Mouse (Mus musculus) v-Abl transformed pro-B cells (cell line): ENCODE measurements around the gene Stxbp5l.
"Not testable (repeated sequence)": the region's sequence is repeated elsewhere in the genome, so short reads cannot be mapped to it uniquely, and the experiment has no call there.

ENCODE experiments used
- in situ Hi-C, 2 experiments: fragments of 400-800 bp; cut with MboI; formaldehyde crosslinking; loops; one replicate each; pipeline ENCODE4 v1.15.1; 2025; ENCODE audit not compliant: unreplicated experiment in 2 of 2

Gene Stxbp5l

DNA sequence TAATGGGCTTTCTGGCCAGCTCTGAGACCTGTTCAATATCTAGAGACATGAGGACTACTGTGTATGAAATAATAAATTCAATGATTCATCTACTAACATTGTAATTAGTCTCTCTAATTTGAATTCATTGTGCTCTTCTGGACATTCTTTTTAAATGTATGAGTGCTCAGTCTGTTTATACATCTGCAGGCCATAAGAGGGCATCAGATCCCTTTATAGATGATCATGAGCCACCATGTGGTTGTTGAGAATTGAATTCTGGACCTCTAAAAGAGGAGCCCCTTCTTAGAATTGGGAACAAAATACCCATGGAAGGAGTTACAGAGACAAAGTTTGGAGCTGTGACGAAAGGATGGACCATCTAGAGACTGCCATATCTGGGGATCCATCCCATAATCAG is 92.2 kb downstream of the Stxbp5l start:
- in situ Hi-C loops: loop anchor here in 1 of 2 experiments (5.0 kb wide), 1 partner anchor 390 kb away; no protein-coding TSS in a partner anchor

DNA sequence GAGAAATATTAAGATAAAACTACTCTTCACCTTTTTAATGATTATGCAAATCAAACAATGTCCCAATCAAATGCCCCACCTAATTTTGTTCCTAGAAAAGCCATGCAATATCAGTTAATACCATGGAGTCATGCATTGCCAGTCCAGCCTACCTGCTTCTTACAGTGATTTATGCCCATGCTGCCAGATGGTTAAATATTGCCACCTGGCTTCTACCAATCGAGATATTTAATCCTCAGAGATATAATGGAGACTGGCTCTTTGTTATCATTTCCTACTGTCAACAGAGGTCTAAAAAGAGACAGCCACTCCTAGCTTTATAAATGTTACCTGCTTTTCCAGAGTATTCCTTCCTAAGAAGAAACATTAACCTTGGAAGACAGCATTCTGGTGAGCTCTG is 104.6 kb downstream of the Stxbp5l start:
- in situ Hi-C loops: no loop called here

DNA sequence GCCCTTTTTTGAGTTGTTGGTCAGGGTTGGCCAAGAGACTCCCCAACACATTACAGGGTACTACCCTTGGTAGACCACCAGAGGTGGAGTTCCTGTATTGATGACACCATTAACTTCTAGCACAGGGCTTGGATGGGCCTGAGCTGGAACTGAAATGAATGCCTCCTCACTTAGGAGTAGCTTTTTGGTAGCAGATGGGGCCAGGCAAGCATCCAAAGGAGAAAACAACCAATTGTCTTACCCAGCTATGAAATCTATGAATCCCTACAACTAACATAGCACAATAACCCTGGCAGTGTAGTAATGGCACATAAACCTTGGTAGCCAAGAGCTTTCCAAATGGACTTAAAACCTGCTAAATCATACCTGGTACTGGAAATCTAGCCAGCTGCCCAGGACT is 111.1 kb downstream of the Stxbp5l start:
- in situ Hi-C loops: no loop called here

DNA sequence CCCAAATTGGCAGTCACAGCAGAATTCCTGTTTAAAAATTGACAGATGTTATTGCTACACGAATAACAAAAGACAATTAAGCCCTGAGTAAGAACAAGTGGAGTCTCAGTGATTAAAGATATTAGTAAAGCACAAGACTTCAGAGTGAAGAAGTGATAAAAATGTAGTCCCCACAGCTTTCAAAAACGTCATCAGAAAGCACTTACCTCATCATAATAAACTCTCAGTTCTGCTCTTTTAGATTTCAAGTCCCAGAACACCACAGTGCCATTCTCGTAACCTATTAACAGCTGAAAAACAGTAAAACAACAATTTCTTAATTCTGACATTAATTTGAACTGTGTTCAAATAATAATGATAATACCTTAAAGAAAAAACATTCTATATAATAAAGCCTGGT is 123.1 kb downstream of the Stxbp5l start:
- in situ Hi-C loops: no loop called here

- in situ Hi-C loops: no loop called here
Observed at GRCm38 (mm10) chr16:37219151-37219550, 165.6 kb downstream of the Stxbp5l start.

DNA sequence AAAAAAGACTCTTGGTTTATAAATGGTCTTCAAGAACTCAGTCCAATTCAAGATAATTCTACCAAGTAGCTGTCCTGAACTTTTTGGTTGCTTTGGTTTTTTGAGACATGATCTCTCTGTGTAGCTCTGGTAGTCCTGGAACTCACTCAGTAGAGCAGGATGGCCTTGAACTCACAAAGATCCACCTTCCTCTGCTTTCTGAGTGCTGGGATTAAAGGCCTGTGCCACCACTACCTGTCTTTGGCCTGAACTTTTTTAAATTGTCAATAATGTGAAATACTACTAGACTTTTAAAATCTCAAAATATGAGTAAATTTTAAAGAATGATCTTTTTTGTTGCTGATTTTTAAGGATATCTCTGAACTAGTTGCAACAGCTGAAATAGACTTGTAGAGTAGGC is 176.0 kb downstream of the Stxbp5l start:
- in situ Hi-C loops: no loop called here

DNA sequence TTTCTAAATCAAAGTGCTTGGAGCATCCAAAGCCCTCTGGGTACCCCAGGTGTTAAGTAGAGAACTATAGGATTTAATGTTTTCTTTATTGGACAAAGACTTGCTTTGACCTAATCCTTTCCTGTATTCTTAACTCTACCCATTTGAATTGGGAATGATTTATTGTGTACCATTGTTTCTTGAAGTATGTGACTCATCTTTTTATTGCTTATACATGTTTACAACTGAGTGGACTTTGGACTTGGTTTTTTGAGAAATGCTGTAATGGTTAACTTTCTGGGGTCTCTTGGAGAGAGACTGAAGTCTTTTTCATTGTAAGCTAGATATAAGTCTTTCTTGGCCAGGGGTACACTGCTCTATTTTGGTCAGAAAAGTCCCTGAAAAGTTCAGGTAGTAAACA is 190.6 kb downstream of the Stxbp5l start:
- in situ Hi-C loops: no loop called here

DNA sequence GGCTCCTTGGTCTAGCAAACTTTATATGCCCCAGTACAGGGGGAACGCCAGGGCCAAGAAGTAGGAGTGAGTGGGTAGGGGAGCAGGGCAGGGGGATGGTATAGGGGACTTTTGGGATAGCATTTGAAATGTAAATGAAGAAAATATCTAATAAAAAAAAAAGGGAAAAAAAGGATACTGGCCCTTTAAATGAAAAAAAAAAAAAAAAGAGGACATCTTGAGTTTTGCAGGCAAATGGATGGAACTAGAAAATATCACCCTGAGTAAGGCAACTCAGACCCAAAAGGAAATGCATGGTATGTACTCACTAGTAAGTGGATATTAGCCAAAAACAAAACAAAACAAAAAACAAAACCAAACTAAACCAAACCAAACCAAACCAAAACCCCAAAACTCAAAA is 259.6 kb downstream of the Stxbp5l start:
- in situ Hi-C loops: not testable (repeated sequence)

DNA sequence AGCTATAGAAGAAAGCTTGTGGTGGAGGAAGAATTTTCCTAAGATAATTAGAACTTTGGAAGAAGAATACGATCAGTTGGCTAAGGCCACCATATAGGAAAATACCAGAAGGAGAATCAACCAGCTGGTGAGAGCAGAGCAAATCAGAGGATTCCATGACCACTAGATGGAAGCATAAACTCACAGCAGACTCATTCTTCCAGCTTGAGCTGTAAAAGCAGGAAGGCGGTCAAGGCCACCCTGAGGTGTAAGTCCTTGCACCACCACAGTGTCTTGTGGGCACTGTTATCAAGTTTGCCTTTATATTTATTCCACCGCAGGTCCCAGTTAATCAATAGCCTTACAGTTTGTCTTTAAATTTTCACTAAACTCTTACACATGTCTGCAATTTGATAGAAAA is 275.5 kb downstream of the Stxbp5l start:
- in situ Hi-C loops: loop anchor here (5.0 kb wide), 3 partner anchors 568 to 838 kb away; no protein-coding TSS in a partner anchor

DNA sequence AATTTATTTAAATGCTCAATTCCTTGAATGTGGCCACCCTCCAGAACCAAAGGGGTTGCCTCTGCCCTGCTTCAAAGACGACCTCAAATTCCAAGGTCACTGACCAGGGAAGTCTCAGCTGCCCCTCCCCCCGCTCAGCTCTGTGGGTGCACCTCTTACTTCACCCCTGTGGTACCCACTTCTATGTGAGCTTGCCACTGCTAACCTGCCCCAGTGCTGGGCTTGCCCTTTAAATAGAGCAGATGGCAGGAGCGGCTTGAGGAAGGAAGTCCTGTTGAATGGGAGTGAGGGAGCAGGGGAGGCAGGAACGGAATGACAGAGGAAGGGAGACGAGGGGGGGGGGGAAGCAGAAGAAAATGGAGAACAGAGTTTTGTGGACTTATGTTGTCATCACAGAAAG is 276.0 kb downstream of the Stxbp5l start:
- in situ Hi-C loops: loop anchor here (5.0 kb wide), 3 partner anchors 569 to 839 kb away; no protein-coding TSS in a partner anchor

DNA sequence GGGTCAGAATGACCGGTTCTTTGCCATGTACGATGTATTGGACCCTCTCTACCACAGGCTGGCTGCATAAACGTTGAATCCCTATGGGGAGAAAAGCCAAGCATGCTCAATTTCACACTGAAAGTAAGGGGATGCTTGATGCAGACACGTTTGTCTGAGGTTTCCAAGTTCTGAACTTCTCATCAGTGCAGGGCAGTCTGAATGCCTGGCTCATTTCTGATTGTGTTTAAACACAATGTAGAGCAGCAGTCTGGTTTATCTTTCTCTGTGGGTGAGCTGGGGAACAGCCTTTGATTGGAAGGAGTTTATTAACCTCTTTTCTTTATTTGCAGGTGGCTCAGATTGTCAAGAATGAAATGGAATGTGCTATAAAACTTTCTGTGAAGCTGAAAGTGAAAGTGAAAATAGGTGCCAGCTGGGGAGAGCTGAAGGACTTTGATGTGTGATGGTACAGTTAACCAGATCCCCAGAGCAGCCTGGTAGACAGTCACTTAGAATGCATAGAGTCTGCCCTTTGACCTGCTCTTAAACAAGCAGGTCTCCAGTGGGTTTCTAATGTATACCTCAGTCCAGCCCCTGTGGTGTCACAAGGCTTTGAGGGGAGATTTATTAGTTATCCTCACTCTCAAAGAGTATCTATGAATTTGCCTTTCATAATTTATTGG is 290.5 kb downstream of the Stxbp5l start:
- in situ Hi-C loops: loop anchor here (10.0 to 25.0 kb wide), 2 partner anchors 560 to 1418 kb away; partner anchors contain the start of genes Timmdc1 (in 2 of the 2) and Ndufb4 (in 1 of the 2)

GRCm38 (mm10) chr16:37089648-37090047 is 295.1 kb downstream of the Stxbp5l start:
- in situ Hi-C loops: loop anchor here (10.0 to 25.0 kb wide), 3 partner anchors 455 to 1423 kb away; partner anchors contain the start of genes Timmdc1 (in 2 of the 2) and Ndufb4 (in 1 of the 2)

- in situ Hi-C loops: no loop called here
Observed at GRCm38 (mm10) chr16:37072354-37072753, 312.4 kb downstream of the Stxbp5l start.
